Mouse (Mus musculus) cerebellum, adult 2 months (tissue): ENCODE data around the gene Pde11a.

Experiments used
- CTCF ChIP-seq: fragments of 200-500 bp; IDR thresholded peaks from 2 replicates; pipeline ENCODE4 v1.5.1; 2011; ENCODE audit warnings: low read depth, mild to moderate bottlenecking, control low read depth, low read length, moderate library complexity, borderline replicate concordance; ENCODE audit not compliant: insufficient read depth
- POLR2A ChIP-seq: fragments of 200-500 bp; IDR thresholded peaks from 2 replicates; pipeline ENCODE4 v1.6.1; 2011; ENCODE audit warnings: low read length, control low read depth, borderline replicate concordance; ENCODE audit not compliant: insufficient read depth

- no peak for TF ChIP-seq POLR2A
- TF ChIP-seq CTCF: no peak
These were observed 238.0 kb downstream of the Pde11a start for GRCm38 (mm10) chr2:76100597-76100996.
